Mouse (Mus musculus) heart, postnatal 0 days (tissue): ENCODE measurements around the gene Rhbdl2. TPM values are rescaled to one million over a fixed set of nuclear protein-coding genes. Genes with fewer than 3 reads are reported as not detected.

ENCODE experiments used
- ATAC-seq: fragments of 200-750 bp; cut with Nextera tagmentation; 2 replicates; pipeline ENCODE4 v1.8.0; 2017; ENCODE audit warnings: low read depth, moderate number of reproducible peaks, moderate library complexity; ENCODE audit not compliant: insufficient read depth
- DNase-seq: peaks from one replicate; pipeline ENCODE4 v3.0.0-alpha.2; 2016; ENCODE audit warnings: low spot score
- H3K27ac ChIP-seq: fragments of 300-500 bp; sonication (generic); 2 replicates; pipeline ENCODE4 v1.5.1; 2014; ENCODE audit warnings: low read depth, mild to moderate bottlenecking
- H3K27me3 ChIP-seq: fragments of 300-500 bp; sonication (generic); 2 replicates; pipeline ENCODE4 v1.6.1; 2014; ENCODE audit warnings: low read length, mixed read lengths; ENCODE audit not compliant: control insufficient read depth, insufficient read depth
- H3K36me3 ChIP-seq: fragments of 300-500 bp; sonication (generic); replicated peaks from 2 replicates; pipeline ENCODE4 v1.6.1; 2014; ENCODE audit warnings: low read length, mixed read lengths; ENCODE audit not compliant: control insufficient read depth, insufficient read depth
- H3K4me1 ChIP-seq: fragments of 300-500 bp; sonication (generic); 2 replicates; pipeline ENCODE4 v1.6.1; 2014; ENCODE audit warnings: antibody characterized with exemption; ENCODE audit not compliant: control insufficient read depth, insufficient read depth
- H3K4me2 ChIP-seq: fragments of 300-500 bp; sonication (generic); 2 replicates; pipeline ENCODE4 v1.6.1; 2014; ENCODE audit warnings: low read depth, mild to moderate bottlenecking, low read length, moderate library complexity
- H3K4me3 ChIP-seq: fragments of 300-500 bp; sonication (generic); 2 replicates; pipeline ENCODE4 v1.5.1; 2014; ENCODE audit warnings: low read depth, low read length
- H3K9ac ChIP-seq: fragments of 300-500 bp; sonication (generic); replicated peaks from 2 replicates; pipeline ENCODE4 v1.6.1; 2014; ENCODE audit warnings: low read depth, low read length, mixed read lengths
- H3K9me3 ChIP-seq: fragments of 300-500 bp; sonication (generic); replicated peaks from 2 replicates; pipeline ENCODE4 v1.6.1; 2016; ENCODE audit warnings: low read length; ENCODE audit not compliant: control insufficient read depth
- CTCF ChIP-seq: IDR thresholded peaks from 2 replicates; pipeline ENCODE4 v1.5.1; 2016; ENCODE audit warnings: antibody characterized with exemption, control low read depth, low read depth
- EP300 ChIP-seq: IDR thresholded peaks from 2 replicates; pipeline ENCODE4 v1.6.1; 2016; ENCODE audit warnings: antibody characterized with exemption, low read depth
- WGBS: fragments of 180-500 bp; shearing (Covaris S2); extraction: QIAGEN DNeasy Blood & Tissue Kit; methylation state at CpG from one replicate; pipeline ENCODE4 v1.1.7; 2014; 5-methylcytosine and 5-hydroxymethylcytosine counted together
- polyA plus RNA-seq: library from polyadenylated mRNA; unstranded; fragments of >200 nt; fragmentation: Nextera tagmentation; extraction: Ambion mirVana; gene quantifications from 2 replicates; pipeline ENCODE4 v1.2.1, GENCODE M21; 2015
- total RNA-seq: library from RNA; depleted of rRNA; stranded (reverse); fragments of >200 nt; gene quantifications from 2 replicates; pipeline ENCODE4 v1.2.3, GENCODE M21; 2014; ENCODE audit warnings: low replicate concordance

The Rhbdl2 gene
- total and polyA plus RNA-seq, 2 experiments from 2014 or later, result 0.81 to 0.95 TPM

GRCm38 (mm10) chr4:123767807-123768206 lies 19.9 kb upstream of the Rhbdl2 start:
- TF ChIP-seq EP300 (no peak), CTCF (no peak)
- Histone ChIP-seq H3K36me3 (no peaks in the 10 kb centered on the region), H3K4me2 (no peak overlapping the region), H3K27ac (no peak overlapping the region), H3K27me3 (no peaks in the 10 kb centered on the region), H3K4me3 (no peak overlapping the region), H3K4me1 (no peaks in the 10 kb centered on the region), H3K9me3 (no peaks in the 10 kb centered on the region), H3K9ac (no peak overlapping the region)
- DNase-seq, result no peak
- no peak for ATAC-seq
- WGBS, result 53% methylated on average over 3 of the region's 3 CpGs

GRCm38 (mm10) chr4:123768234-123768633 lies 19.4 kb upstream of the Rhbdl2 start:
- no peaks in the 10 kb centered on the region for H3K4me1 ChIP-seq
- H3K27me3 ChIP-seq, result no peaks in the 10 kb centered on the region
- ATAC-seq, result no peak
- 72% methylated on average over 4 of the region's 4 CpGs for WGBS
- H3K36me3 ChIP-seq, result no peaks in the 10 kb centered on the region
- H3K4me3 ChIP-seq, result no peak overlapping the region
- H3K27ac ChIP-seq, result no peak overlapping the region
- TF ChIP-seq CTCF, result no peak
- no peak for TF ChIP-seq EP300
- H3K4me2 ChIP-seq, result no peak overlapping the region
- no peak for DNase-seq
- H3K9me3 ChIP-seq, result no peaks in the 10 kb centered on the region
- H3K9ac ChIP-seq, result no peak overlapping the region

GRCm38 (mm10) chr4:123792666-123793065 lies 5.0 kb downstream of the Rhbdl2 start:
- Histone ChIP-seq H3K9me3 (no peaks in the 10 kb centered on the region), H3K4me2 (no peak overlapping the region), H3K4me3 (no peak overlapping the region), H3K36me3 (no peaks in the 10 kb centered on the region), H3K27ac (no peak overlapping the region), H3K4me1 (peaks cover 8% of the 10 kb centered on the region; the same call in 1 of the 2 replicates), H3K9ac (no peak overlapping the region), H3K27me3 (no peaks in the 10 kb centered on the region)
- no peak for DNase-seq
- TF ChIP-seq EP300 (no peak), CTCF (no peak)
- WGBS, result 68% methylated on average over 2 of the region's 2 CpGs
- no peak for ATAC-seq

GRCm38 (mm10) chr4:123793136-123793535 lies 5.5 kb downstream of the Rhbdl2 start:
- H3K4me2 ChIP-seq, result no peak overlapping the region
- WGBS, result 94% methylated on average over 6 of the region's 6 CpGs
- no peaks in the 10 kb centered on the region for H3K9me3 ChIP-seq
- H3K36me3 ChIP-seq, result no peaks in the 10 kb centered on the region
- TF ChIP-seq CTCF (no peak), EP300 (no peak)
- no peak overlapping the region for H3K4me3 ChIP-seq
- H3K4me1 ChIP-seq, result peaks cover 3% of the 10 kb centered on the region; the same call in 1 of the 2 replicates
- no peaks in the 10 kb centered on the region for H3K27me3 ChIP-seq
- DNase-seq (no peak), ATAC-seq (no peak)
- no peak overlapping the region for H3K9ac ChIP-seq
- H3K27ac ChIP-seq, result no peak overlapping the region

GRCm38 (mm10) chr4:123795057-123795456 lies 7.4 kb downstream of the Rhbdl2 start:
- no peak overlapping the region for H3K4me3 ChIP-seq
- H3K36me3 ChIP-seq, result no peaks in the 10 kb centered on the region
- DNase-seq (no peak), ATAC-seq (no peak)
- no peaks in the 10 kb centered on the region for H3K9me3 ChIP-seq
- H3K4me2 ChIP-seq, result no peak overlapping the region
- no peak overlapping the region for H3K9ac ChIP-seq
- H3K4me1 ChIP-seq, result peaks cover 3% of the 10 kb centered on the region; the same call in 1 of the 2 replicates
- 77% methylated on average over 2 of the region's 2 CpGs for WGBS
- H3K27ac ChIP-seq, result no peak overlapping the region
- TF ChIP-seq EP300 (no peak), CTCF (no peak)
- H3K27me3 ChIP-seq, result no peaks in the 10 kb centered on the region

- H3K4me1 ChIP-seq, result peaks cover 3% of the 10 kb centered on the region; the same call in 1 of the 2 replicates
Observed at GRCm38 (mm10) chr4:123797403-123797802, 9.7 kb downstream of the Rhbdl2 start.

More at GRCm38 (mm10) chr4:123797403-123797802, 9.7 kb downstream of the Rhbdl2 start:
- DNase-seq (no peak), ATAC-seq (no peak)
- no peak overlapping the region for H3K4me2 ChIP-seq
- no peak overlapping the region for H3K4me3 ChIP-seq
- H3K9me3 ChIP-seq, result no peaks in the 10 kb centered on the region
- WGBS, result 88% methylated on average over 3 of the region's 3 CpGs
- no peaks in the 10 kb centered on the region for H3K36me3 ChIP-seq
- no peaks in the 10 kb centered on the region for H3K27me3 ChIP-seq
- H3K9ac ChIP-seq, result no peak overlapping the region
- TF ChIP-seq CTCF (no peak), EP300 (no peak)
- no peak overlapping the region for H3K27ac ChIP-seq
